Mouse (Mus musculus): ENCODE measurements around the gene Tmsb10.

DNA sequence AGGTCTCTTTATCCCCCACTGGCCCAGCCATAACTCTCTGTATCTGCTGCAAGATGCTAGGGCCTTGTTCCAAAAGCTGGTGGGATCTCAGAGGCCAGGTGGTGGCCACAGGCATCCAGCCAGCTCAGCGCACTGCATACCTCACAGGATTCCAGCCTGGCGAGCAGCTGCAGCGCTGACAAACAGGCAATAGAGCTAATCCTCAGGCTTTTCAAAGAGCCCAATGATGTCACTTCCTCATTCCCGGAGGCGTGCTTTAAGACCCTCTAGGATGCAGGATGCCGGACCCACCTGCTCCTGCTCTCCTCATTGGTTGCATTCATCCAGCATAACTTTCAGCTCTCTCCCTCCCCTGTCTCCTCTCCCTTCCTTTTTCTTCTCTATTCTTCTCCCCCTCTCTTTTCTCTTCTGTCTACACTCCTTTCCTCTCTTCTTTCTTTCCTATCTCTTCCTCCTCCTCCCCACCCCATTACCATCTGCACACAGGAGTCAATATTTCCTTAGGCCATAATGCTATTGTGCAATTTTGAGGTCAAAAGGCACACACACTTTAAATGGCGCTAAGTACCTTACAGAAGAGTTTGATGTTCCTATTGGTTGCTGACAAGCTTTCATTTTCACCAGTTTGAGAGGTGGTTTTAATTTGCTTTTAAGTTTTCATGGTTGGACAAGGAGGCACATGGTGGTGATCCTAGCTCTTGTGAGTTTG is 30.6 kb upstream of the Tmsb10 start:
- TF ChIP-seq CTCF (IDR thresholded peaks at IDR 0.05; ENCODE audit: insufficient read depth, low read length): no peak
- no peak for TF ChIP-seq POLR2A (IDR thresholded peaks at IDR 0.05; ENCODE audit: borderline replicate concordance, extremely low read depth, low read depth, low read length)

Data from lung, adult 2 months (tissue).